Mouse (Mus musculus) NIH3T3 (cell line): ENCODE results near the gene Polr2e.

Experiments used
- DNase-seq: peaks from one replicate; pipeline ENCODE4 v3.0.0-alpha.2; 2012; ENCODE audit warnings: low read depth

The Polr2e gene

GRCm38 (mm10) chr10:80039559-80039979, at the start of gene Polr2e:
Gene Polr2e (minus strand): TSS chr10:80039795.
- peak; percentile 100 for DNase-seq

- DNase-seq = no peak
Observed at GRCm38 (mm10) chr10:80089146-80089545, 49.6 kb upstream of the Polr2e start.

GRCm38 (mm10) chr10:80087483-80087882, 47.9 kb upstream of the Polr2e start:
- no peak for DNase-seq

- DNase-seq = peak; percentile 52
Observed at GRCm38 (mm10) chr10:80086847-80087246, 47.3 kb upstream of the Polr2e start.

DNA sequence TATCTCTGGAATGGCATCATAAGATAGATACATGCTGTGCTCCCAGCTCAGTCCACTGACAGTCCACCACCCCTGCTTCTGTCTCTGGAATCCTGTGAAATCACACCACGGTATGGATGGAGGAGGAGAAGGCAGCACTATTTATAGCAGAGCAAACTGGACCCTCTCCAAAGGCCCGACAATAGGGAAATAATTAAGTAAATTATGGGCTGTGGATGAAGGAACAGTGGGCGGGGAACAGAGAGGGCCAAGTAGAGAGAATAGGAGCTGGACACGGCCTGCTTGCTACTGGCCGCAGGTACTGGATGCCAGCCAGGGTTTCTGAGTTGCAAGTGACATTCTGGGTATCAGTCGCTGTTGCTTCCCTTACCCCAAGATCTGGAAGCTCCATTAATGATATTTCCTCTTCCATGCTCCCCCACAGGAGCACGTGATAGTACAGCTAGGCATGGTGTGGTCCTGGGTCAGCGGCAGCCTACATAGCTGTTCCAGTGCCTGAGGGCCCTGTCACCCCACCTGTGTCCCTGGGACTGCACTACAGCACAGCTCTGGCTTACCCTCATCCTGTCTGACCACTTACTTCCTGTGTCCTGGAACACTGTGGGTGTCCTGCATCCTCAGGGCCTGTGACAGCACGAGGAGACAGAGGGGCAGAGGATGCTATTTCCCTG, 45.4 kb upstream of the Polr2e start:
- peak; percentile 87 for DNase-seq

DNA sequence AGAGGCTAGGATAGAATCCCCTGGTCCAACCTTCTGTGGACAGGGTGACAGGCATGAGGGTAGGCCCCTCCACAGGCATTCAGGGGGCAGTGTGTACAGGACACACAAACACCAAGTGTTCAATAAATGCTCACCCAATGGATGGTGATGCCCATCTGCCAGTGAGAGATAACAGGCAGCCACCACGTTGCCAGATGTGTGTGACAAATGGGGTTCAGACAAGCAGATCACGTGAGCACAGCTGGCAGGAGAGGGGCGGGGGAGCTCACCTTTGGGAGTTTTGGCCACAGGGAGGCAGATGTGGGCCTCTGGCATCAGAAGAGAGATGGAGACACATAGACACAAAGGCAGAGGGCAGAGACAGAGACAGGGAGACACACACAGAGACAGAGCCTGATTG, 41.5 kb upstream of the Polr2e start:
- no peak for DNase-seq

DNA sequence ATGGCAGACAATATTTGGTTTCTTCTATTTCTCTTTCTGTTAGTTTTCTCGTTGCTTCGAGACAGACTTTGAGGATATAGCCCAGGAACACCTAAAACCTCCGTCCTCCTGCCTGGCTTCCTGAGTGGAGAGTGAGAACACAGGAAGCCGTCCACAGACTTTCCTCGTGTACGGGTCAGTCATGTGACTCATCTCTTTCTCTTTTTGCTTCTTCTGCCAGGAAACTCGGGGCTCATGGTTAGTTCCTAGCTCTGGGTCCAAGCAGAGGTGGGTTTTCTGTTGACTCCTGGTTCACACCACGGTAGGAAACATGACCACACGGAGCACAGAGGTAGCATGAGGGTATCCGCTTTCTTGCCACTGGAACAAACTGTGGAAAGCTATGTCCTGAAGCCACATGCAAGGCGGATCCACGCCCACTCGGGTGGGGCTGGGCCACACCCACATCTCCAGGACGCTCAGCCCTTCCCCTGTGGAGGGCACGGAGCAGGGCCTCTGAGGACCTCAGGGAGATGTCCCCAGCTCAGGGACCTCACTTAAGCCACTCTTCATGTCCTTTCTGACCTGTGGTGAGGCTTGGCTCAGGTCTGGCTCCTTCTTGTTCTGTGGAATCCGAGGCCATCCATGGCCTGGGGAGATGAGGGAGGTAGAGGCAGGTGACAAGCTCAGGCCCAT, 40.9 kb upstream of the Polr2e start:
- no peak for DNase-seq

- DNase-seq = no peak
Observed at GRCm38 (mm10) chr10:80078366-80078765, 38.8 kb upstream of the Polr2e start.

DNA sequence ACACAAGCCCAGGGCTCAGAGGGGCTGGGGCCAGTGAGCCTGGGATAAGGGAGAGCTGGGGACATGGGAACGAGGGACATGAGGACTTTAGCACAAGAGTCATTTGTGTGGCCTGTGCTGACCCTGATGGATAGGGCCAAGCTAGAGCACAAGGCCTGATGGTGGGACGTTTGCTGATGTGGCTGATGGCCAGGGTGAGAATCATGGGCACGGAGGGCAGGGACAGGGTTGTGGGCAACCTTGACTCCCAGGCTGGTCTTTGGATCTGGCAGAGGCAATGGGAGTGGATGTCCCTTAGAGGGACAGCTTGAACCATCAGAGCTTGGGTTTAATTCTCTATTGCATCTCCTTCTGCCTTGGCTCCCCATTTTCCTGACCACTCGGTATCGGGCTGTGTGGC, 37.7 kb upstream of the Polr2e start:
- DNase-seq = no peak

DNA sequence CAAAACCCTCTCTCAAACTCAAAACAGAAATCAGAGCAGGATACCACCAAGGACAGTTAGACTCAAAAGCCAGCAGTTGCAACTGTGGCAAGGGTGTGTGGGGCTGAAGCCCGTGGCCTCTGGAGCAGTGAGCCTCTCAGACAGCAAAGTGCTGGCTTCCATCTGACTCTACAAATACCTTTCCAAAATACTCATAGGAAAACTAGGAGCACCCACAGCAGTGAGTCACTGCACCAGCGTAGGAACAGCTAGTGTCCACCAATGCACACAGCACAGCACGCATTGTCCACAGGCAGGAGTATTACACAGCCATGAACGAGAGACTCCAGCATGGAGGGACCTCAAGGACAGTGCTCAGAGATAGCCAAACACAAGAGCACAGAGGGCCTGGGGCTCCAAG, 36.8 kb upstream of the Polr2e start:
- DNase-seq = peak; percentile 60

GRCm38 (mm10) chr10:80075924-80076323, 36.3 kb upstream of the Polr2e start:
- peak; percentile 20 for DNase-seq

- DNase-seq = peak; percentile 96
Observed at GRCm38 (mm10) chr10:80074813-80075601, 35.4 kb upstream of the Polr2e start.

GRCm38 (mm10) chr10:80072623-80073489, 33.3 kb upstream of the Polr2e start:
- DNase-seq = peak; percentile 37

- DNase-seq = no peak
Observed at GRCm38 (mm10) chr10:80071516-80071900, 31.9 kb upstream of the Polr2e start.

DNA sequence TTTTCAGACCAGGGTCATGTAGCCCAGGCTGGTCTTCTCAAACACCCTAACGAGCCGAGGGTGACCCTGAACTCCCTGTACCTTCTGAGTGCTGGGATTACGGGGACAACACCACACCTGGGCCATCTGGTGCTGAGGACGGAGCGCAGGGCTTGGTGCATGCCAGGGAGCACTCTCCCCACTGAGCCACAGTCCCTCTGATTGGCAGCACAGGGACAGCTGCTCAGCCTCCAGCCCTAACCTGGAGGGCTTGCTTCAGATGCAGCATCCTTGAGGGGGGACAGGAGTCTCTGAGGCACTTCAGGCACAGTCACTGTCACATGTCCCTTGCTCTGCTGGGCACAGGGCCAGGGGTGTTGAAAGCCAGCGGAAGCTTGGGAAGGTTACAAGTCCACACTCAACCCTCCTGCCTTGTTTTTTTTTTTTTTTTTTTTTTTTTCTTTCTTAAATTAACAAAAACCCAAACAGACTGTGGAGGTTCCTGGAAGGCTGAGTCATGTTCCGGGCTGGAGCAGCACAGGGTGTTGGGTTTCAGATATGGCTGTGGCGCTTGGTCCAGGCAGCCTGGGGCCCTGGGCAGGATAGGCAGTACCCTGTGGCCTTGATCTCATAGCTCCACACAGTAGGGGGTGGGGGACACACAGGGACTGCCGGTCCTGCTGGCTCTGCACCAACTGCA, 31.4 kb upstream of the Polr2e start:
- peak; percentile 93 for DNase-seq

DNA sequence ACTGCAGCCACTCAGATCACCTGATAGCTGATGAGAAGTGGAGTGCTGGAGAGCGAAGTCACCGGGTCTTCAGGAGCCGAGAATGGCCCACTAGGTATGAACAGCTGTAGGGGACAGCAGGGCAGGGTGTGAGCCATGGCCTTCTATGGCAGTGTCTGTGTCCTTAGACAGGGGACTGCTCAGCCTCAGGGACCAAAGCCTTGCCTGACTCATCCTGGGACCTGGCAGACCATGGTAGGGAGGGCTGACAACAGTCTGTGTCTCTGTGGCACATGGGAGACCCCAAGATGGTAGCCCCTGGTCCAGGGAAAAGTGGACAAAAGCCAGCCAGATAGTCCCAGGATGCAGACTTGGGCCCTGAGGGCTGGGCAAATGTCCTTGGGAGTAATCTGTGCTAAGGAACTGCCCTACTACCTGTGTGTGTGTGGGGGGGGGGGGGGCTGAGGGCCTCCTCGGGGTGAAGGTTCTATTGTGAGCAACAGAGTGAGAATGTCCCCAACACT, 30.4 kb upstream of the Polr2e start:
- DNase-seq = no peak

- DNase-seq = no peak
Observed at GRCm38 (mm10) chr10:80069251-80069650, 29.7 kb upstream of the Polr2e start.

DNA sequence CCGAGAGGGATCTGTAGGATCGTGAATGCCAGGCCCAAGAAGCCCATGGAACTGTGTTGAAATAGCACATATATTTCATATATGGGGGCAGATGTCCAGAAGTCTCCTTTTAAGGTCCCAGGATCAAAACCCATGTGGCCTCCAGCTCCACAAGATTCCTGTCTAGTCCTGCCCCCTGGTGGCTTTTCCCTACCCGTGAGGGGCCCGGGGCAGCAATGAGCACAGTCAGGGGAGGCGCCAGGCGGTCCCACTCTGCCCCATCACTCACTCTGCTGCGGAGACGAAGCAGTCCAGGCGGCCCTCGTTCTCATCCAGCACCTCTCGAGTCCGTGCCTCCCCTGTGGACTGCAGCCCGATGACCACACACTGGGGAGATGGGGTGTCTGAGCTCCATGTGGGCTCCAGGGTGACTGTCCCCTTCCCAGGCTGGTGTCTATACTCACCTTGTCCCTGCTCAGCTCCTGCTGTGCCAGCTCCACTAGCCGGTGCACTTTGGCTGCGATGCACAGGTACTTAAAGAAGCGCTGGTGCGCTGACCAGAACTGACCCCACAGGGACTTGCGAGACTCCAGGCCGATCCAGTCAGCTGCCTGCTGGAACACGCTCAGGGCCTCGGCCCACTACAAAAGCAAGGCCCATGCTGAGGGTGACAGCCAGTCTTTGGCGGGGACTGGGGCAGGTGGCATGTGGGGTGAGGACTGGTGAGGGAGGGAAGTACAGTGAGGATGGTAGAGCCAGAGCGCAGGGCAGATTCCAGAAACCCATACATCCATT, 24.5 kb upstream of the Polr2e start:
- peak; percentile 46 for DNase-seq

DNA sequence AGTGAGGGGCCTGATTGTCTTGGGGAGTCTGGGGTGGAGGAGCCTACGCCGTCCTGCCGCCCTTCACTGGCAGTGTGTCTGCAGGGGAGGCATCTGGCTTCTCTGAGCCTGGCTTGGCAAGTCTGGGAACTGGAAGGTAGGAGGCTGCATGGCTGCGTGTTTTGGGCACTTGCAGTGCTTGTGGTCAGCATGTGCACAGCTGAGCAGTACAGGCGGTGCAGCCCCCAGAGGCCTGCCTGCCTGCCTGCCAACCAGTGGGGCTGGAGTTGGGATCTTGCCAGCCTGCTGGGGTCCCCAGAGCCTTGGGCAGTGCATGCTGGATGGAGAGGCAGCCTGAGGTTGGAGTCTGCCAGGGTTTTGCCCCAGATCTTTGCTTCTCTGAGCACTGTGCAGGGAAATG, 23.5 kb upstream of the Polr2e start:
- peak; percentile 59 for DNase-seq

- no peak for DNase-seq
Observed at GRCm38 (mm10) chr10:80057683-80058326, 18.2 kb upstream of the Polr2e start.
